Mouse (Mus musculus): ENCODE measurements around the gene Hist1h3f.

GRCm38 (mm10) chr13:23551931-23552914 is 8.4 kb downstream of the Hist1h3f start:
- TF ChIP-seq CTCF (IDR thresholded peaks at IDR 0.05; ENCODE audit: low read depth, low read length) (no peak), GATA1 (IDR thresholded peaks at IDR 0.05; ENCODE audit: borderline replicate concordance, low read length) (no peak), POLR2AphosphoS5 (IDR thresholded peaks at IDR 0.05; ENCODE audit: insufficient replicate concordance, low read depth, low read length) (no peak)

Data from G1E (cell line).